Mouse (Mus musculus): ENCODE results near the gene Trabd2b.

The Trabd2b gene

GRCm38 (mm10) chr4:114406355-114407101 lies at the start of gene Trabd2b:
Gene Trabd2b (plus strand): TSS chr4:114406724.
- DNase-seq (ENCODE audit: low read depth, low spot score): no peak

- no peak for DNase-seq (ENCODE audit: low read depth, low spot score)
Observed at GRCm38 (mm10) chr4:114357420-114357819, 49.1 kb upstream of the Trabd2b start.

DNA sequence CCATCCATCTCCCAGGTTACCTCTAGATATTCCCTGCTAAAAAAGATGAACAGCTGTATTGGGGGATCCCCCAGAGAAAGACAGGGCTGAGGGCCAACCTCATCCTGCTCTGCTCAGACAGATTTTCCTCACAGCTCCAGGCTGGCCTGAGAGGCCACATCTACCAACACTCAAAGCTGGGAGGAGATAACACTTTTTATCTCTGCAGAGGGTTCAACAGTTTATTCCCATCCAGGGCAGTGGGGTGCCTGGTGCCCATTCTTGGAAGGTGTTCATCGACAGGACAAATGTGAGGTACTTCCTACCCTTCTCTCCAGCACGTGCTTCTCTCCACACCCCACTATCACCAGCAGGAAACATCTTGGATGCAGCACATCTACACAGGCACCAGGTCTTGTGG lies 47.6 kb upstream of the Trabd2b start:
- DNase-seq (ENCODE audit: low read depth, low spot score): no peak

- no peak for DNase-seq (ENCODE audit: low read depth, low spot score)
Observed at GRCm38 (mm10) chr4:114359818-114360217, 46.7 kb upstream of the Trabd2b start.

- no peak for DNase-seq (ENCODE audit: low read depth, low spot score)
Observed at GRCm38 (mm10) chr4:114361336-114361735, 45.2 kb upstream of the Trabd2b start.

DNA sequence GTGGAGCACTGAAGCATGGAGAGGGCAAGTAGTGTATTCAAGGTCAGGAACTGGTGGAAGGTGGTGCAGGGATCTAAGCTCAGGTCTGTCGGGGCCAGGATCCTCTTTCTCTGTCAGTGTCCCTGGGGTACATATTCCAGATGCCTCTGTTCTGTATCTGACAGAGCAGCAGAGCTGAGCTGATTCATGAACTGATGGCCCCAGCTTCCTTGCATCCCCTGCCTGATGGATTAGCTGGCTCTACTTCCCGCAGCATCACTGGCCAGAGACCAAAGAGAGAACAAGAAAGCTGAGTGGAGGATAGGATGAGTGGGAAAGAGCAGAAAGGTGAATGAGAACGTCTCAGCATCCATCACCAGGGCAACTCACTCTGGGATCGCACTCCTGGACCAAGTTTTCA lies 41.5 kb upstream of the Trabd2b start:
- no peak for DNase-seq (ENCODE audit: low read depth, low spot score)

- no peak for DNase-seq (ENCODE audit: low read depth, low spot score)
Observed at GRCm38 (mm10) chr4:114365595-114365994, 40.9 kb upstream of the Trabd2b start.

GRCm38 (mm10) chr4:114367005-114367404 lies 39.5 kb upstream of the Trabd2b start:
- DNase-seq (ENCODE audit: low read depth, low spot score): no peak

DNA sequence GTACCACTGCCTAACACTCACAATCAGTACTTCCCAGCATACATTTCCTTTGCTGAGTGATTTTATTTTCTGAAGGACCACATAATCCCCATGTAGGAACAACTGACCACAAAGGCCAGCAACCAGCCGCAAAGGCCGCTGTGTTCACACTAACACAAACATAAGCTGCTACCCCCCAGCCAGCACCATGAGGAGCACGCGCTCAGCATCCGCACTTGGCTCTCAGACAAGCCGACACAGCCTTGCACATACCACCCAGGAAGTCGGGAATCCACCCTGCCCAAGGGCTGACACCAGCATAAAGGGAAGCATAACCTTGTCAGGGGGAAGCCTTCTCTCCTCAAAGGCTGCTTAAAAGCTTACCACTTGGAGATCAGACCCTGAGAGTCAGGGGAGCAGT lies 38.7 kb upstream of the Trabd2b start:
- no peak for DNase-seq (ENCODE audit: low read depth, low spot score)

- no peak for DNase-seq (ENCODE audit: low read depth, low spot score)
Observed at GRCm38 (mm10) chr4:114369591-114369990, 36.9 kb upstream of the Trabd2b start.

GRCm38 (mm10) chr4:114370935-114371715 lies 35.4 kb upstream of the Trabd2b start:
- DNase-seq (ENCODE audit: low read depth, low spot score): no peak

DNA sequence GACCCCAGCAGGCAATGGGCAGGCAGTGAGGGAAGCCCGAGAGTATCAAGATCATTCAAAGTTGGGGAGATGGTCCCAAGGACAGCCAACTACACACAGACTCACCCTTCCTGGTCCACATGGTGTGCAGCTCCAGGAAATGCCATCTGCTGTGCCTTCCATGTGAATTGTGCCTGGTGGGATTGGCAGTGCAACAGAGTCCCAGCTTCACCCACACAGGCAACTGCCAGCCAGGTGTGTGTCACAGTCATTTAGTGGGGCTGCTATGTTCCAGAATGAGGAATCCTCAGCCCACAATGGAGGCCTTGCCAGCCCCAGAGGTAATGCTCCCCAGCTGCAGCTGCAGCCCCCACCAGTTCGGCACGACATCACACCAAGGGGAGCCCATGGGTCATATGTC lies 33.8 kb upstream of the Trabd2b start:
- DNase-seq (ENCODE audit: low read depth, low spot score): no peak

DNA sequence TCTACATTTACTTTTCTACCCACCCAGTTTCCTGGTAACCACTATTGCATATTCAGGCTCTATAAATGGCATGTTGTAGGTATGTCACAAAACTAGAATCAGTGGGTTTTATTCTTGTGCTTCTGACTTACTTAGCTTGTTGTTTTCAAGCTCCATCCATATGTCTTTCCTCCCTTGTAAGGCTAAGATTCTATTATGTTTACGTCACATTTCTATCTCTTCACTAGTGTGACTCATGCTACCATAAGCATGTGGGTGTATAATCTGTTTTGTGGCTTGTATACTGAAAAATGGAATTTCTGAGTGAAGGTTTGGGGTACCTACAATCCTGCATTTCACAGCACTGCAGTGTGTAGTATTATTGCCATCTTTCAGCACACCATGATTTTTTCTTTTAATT lies 32.2 kb upstream of the Trabd2b start:
- DNase-seq (ENCODE audit: low read depth, low spot score): no peak

GRCm38 (mm10) chr4:114377531-114377930 lies 29.0 kb upstream of the Trabd2b start:
- no peak for DNase-seq (ENCODE audit: low read depth, low spot score)

DNA sequence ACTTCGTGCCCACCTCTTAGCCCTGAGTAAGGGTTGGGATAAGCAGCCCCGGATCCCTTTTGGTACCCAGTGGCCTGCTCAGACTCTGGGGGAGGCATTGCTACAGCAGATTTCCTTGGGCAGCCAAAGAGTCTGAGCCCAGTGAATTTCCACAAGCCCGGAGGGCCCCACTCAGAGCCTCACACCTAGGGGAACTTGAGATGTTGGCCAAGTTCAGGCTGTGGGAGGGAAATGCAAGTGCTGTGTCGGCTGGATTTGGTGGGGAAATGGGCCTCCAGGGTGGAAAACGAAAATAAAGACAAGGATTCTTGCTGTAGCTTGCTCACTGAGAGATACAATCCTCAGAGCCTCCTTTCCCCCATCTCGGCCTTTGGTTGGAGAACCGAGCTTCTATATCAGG lies 28.0 kb upstream of the Trabd2b start:
- DNase-seq (ENCODE audit: low read depth, low spot score): no peak

GRCm38 (mm10) chr4:114379416-114379956 lies 27.0 kb upstream of the Trabd2b start:
- DNase-seq (ENCODE audit: low read depth, low spot score): no peak

GRCm38 (mm10) chr4:114382627-114383026 lies 23.9 kb upstream of the Trabd2b start:
- no peak for DNase-seq (ENCODE audit: low read depth, low spot score)

DNA sequence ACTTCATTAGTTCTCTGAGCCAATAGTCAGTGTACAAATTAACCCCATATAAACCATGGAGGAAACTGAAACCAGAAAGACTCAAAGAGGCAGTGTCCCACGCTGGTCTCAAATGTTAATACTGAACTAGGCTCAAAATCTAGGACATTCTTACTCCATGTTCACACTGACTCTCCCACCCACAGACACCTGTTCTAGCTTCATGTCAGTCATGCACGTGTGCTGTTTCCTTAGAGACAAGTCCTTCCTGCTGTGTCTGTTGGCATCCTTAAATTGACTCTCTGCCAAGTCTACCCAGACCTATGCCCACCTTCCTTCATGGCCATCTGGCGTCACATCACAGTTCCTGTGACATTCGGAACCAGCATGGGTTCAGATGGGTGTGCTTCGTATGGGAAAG lies 21.3 kb upstream of the Trabd2b start:
- DNase-seq (ENCODE audit: low read depth, low spot score): no peak

- no peak for DNase-seq (ENCODE audit: low read depth, low spot score)
Observed at GRCm38 (mm10) chr4:114386395-114386811, 20.1 kb upstream of the Trabd2b start.

DNA sequence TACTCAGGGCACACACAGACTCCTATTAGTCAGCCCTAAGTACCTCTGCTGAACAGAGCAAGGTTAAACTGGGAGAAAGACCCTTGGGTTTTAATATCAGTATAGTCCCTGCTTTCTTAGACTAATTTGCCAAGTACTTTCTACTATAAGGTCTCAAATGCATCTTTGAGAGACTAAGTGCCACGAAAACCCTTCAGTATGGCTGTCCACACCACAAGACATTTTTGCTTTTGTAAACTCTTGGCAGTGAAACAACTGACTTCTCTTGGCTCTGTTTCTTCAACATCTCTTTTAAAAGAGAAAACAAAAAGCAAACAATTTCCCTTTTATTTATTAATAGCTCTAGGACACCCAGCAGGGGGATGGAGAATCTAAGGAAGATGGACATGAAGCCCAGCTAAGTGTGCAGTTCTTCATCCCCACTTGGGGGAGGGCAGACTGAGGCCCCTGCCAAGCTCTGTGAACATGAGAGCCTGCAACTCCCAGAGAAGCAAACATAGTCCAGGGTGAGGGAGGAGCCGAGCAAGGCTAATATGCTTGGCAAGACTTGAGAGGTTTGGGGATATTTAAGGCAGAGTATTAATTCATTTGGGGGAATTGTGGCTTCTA lies 18.9 kb upstream of the Trabd2b start:
- DNase-seq (ENCODE audit: low read depth, low spot score): no peak

GRCm38 (mm10) chr4:114388306-114388705 lies 18.2 kb upstream of the Trabd2b start:
- no peak for DNase-seq (ENCODE audit: low read depth, low spot score)

GRCm38 (mm10) chr4:114389653-114390052 lies 16.9 kb upstream of the Trabd2b start:
- no peak for DNase-seq (ENCODE audit: low read depth, low spot score)
